Mouse (Mus musculus) midbrain, postnatal 0 days (tissue): ENCODE measurements at regions not wholly inside any gene's neighbourhood (a gene's known extent, or its start where the extent isn't known, plus 50 kb on each side); places are given as distances from the start of the nearest gene placed in this dataset.

Experiments
- ATAC-seq: fragments of 200-750 bp; cut with Nextera tagmentation; 2 replicates; pipeline ENCODE4 v1.8.0; 2017; ENCODE audit warnings: moderate number of reproducible peaks, mild to moderate bottlenecking, moderate TSS enrichment, moderate library complexity; ENCODE audit not compliant: low FRiP score
- DNase-seq: peaks from one replicate; pipeline ENCODE4 v3.0.0-alpha.2; 2015; ENCODE audit warnings: low spot score
- H3K27ac ChIP-seq: fragments of 300-500 bp; sonication (generic); 2 replicates; pipeline ENCODE4 v1.5.1; 2014; ENCODE audit warnings: low read depth, mild to moderate bottlenecking, low read length, mixed read lengths
- H3K27me3 ChIP-seq: fragments of 300-500 bp; sonication (generic); 2 replicates; pipeline ENCODE4 v1.6.1; 2014; ENCODE audit warnings: low read length, control low read depth, mixed read lengths; ENCODE audit not compliant: insufficient read depth
- H3K36me3 ChIP-seq: fragments of 300-500 bp; sonication (generic); 2 replicates; pipeline ENCODE4 v1.6.1; 2014; ENCODE audit warnings: low read length, control low read depth, mixed read lengths; ENCODE audit not compliant: insufficient read depth
- H3K4me1 ChIP-seq: fragments of 300-500 bp; sonication (generic); 2 replicates; pipeline ENCODE4 v1.6.1; 2014; ENCODE audit warnings: mild to moderate bottlenecking, control low read depth, antibody characterized with exemption, low read length, mixed read lengths; ENCODE audit not compliant: insufficient read depth
- H3K4me2 ChIP-seq: fragments of 300-500 bp; sonication (generic); 2 replicates; pipeline ENCODE4 v1.6.1; 2014; ENCODE audit warnings: low read depth, mild to moderate bottlenecking, low read length, mixed read lengths; ENCODE audit not compliant: poor library complexity, severe bottlenecking
- H3K4me3 ChIP-seq: fragments of 300-500 bp; sonication (generic); 2 replicates; pipeline ENCODE4 v1.5.1; 2014; ENCODE audit warnings: low read depth, mild to moderate bottlenecking, low read length, moderate library complexity
- H3K9ac ChIP-seq: fragments of 300-500 bp; sonication (generic); replicated peaks from 2 replicates; pipeline ENCODE4 v1.6.1; 2014; ENCODE audit warnings: mild to moderate bottlenecking, low read length, moderate library complexity, mixed read lengths; ENCODE audit not compliant: poor library complexity, severe bottlenecking
- H3K9me3 ChIP-seq: fragments of 300-500 bp; sonication (generic); 2 replicates; pipeline ENCODE4 v1.6.1; 2016; ENCODE audit warnings: low read length, control low read depth
- CTCF ChIP-seq: IDR thresholded peaks from 2 replicates; pipeline ENCODE4 v1.5.1; 2016; ENCODE audit warnings: antibody characterized with exemption, mild to moderate bottlenecking
- WGBS: fragments of 180-500 bp; shearing (Covaris S2); extraction: QIAGEN DNeasy Blood & Tissue Kit; methylation state at CpG from one replicate; pipeline ENCODE4 v1.1.7; 2014; 5-methylcytosine and 5-hydroxymethylcytosine counted together

DNA sequence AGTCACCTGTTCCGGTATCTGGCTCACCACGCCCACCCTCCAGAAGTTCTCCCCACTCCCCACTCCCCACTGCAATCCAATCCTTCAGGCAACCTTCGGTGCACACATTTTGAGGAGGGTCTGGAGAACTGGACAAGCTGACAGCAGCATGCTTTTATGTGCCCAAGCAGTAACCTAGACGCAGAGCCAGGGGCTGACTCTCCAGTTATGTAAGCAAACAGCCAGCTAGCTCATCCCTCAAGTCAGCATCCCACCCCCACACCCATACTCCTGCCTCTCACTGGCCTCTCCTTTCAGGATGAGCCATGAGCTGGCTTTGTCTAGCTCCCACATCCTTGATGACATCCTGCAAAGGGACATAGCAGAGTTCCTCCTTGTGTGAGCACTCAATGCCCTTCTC, 142.8 kb upstream of the Cadm1 start:
- WGBS: 68% methylated on average over 4 of the region's 4 CpGs
- Histone ChIP-seq H3K4me1 (no peaks in the 10 kb centered on the region), H3K4me2 (no peak overlapping the region), H3K36me3 (no peaks in the 10 kb centered on the region), H3K9me3 (no peaks in the 10 kb centered on the region), H3K27ac (no peak overlapping the region), H3K4me3 (no peak overlapping the region), H3K27me3 (no peaks in the 10 kb centered on the region), H3K9ac (no peak overlapping the region)
- ATAC-seq: no peak
- DNase-seq: no peak
- TF ChIP-seq CTCF: no peak

DNA sequence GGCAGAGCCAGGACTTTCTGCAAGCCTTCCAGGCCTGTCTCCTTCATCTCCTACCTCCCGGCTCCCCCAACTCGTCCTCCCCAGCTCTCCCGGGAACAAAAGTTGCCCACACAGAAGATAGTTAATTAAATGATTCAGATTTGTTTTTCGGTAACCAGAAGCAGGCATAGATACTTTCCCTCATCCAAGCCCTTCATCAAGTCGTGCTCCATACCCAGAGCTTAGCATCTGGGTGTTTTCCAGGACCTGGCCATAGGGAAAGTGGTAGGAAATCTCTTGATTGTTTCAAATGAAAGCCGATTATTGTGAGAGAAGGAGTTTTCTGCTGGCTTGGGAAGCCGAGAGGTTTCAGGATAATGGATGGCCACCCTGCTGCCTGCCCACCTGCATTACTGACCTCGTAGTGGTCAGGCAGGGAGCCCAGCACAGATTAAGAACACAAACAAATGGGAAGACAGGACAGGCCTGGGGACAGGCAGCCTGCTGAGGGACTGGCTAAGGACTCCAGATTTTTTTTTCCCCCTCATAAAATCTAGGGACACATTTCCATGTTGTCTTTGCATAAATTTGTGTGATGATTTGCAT, 142.2 kb upstream of the Cadm1 start:
- no peak for DNase-seq
- ATAC-seq: no peak
- Histone ChIP-seq H3K4me1 (no peaks in the 10 kb centered on the region), H3K27me3 (no peaks in the 10 kb centered on the region), H3K9me3 (no peaks in the 10 kb centered on the region), H3K4me2 (no peak overlapping the region), H3K27ac (no peak overlapping the region), H3K4me3 (no peak overlapping the region), H3K9ac (no peak overlapping the region), H3K36me3 (no peaks in the 10 kb centered on the region)
- WGBS: 37% methylated on average over 8 of the region's 8 CpGs
- no peak for TF ChIP-seq CTCF

DNA sequence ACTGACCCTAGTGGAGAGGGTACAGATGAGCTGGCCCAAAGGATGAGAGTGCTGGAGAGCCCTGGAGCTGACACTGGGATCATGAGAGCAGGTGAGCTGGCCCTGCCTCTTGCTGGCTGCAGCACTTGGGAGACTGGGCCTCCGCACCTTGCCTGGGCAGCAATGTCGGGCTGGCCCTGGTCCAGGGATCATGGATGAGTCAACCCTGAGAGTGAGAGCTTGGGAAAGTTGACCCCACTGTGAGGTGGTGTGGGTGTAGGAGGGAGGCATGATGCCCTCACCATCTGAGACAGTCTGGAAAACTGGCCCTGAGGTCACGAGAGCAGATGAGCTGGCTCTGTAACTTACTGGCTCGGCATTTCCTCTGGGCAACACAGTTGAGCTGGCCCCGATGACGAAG, 140.1 kb upstream of the Cadm1 start:
- DNase-seq: no peak
- TF ChIP-seq CTCF: no peak
- H3K9ac ChIP-seq: no peak overlapping the region
- no peak for ATAC-seq
- 95% methylated on average over 6 of the region's 6 CpGs for WGBS
- H3K4me1 ChIP-seq: no peaks in the 10 kb centered on the region
- H3K36me3 ChIP-seq: no peaks in the 10 kb centered on the region
- no peaks in the 10 kb centered on the region for H3K27me3 ChIP-seq
- no peaks in the 10 kb centered on the region for H3K9me3 ChIP-seq
- no peak overlapping the region for H3K27ac ChIP-seq
- H3K4me2 ChIP-seq: no peak overlapping the region
- no peak overlapping the region for H3K4me3 ChIP-seq

DNA sequence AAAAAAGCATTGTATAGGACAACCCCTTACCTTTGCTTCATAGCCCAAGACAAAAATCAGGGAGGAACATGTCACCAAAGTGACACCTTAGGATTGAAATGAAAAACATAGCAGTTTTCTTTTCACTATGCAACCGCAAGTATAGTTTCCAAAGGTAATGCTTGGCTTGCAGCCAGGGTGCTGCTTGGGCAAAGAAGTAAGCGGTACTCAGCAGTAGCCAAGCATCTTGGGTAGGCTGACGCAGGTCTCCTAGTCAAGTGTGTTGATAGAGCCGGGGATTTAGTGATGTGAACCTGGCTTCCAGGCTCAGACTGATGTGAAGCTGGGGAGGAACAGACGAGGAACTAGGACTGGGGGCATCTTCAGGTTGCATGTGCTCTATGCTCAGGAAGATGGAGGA, 138.3 kb upstream of the Cadm1 start:
- WGBS: 84% methylated on average over 5 of the region's 5 CpGs
- ATAC-seq: no peak
- H3K36me3 ChIP-seq: no peaks in the 10 kb centered on the region
- no peak overlapping the region for H3K9ac ChIP-seq
- no peaks in the 10 kb centered on the region for H3K4me1 ChIP-seq
- no peak for DNase-seq
- H3K4me2 ChIP-seq: no peak overlapping the region
- no peaks in the 10 kb centered on the region for H3K9me3 ChIP-seq
- H3K4me3 ChIP-seq: no peak overlapping the region
- TF ChIP-seq CTCF: no peak
- no peaks in the 10 kb centered on the region for H3K27me3 ChIP-seq
- H3K27ac ChIP-seq: no peak overlapping the region

DNA sequence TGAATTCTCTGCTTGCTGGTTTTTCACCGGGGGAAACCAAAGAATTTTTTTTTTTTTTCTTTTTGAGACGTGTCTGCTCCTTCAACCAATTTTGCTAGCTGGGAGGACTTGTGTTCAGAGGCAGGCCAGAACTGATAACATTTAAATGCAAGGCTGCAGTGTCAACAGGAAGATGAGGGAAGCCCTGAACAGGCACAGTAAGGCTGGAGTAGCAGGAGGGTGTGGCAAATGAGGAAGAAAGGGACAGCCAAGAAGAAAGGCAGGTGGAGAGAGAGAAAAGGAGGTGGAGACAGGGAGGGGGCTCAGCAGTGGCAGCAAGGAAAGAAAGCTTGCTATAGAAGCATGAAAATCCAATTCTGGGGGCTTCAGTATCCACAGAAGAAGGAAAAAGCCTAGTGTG, 130.4 kb upstream of the Cadm1 start:
- Histone ChIP-seq H3K36me3 (no peaks in the 10 kb centered on the region), H3K4me3 (no peak overlapping the region), H3K9me3 (no peaks in the 10 kb centered on the region), H3K9ac (no peak overlapping the region), H3K27ac (0 out of 2 replicates have a peak overlapping the region, but pooled peaks have one; percentile 26), H3K27me3 (no peaks in the 10 kb centered on the region; the same call in 1 of the 2 replicates), H3K4me1 (no peaks in the 10 kb centered on the region), H3K4me2 (no peak overlapping the region)
- no peak for TF ChIP-seq CTCF
- WGBS: 11% methylated on average over 2 of the region's 2 CpGs
- ATAC-seq: no peak
- no peak for DNase-seq

DNA sequence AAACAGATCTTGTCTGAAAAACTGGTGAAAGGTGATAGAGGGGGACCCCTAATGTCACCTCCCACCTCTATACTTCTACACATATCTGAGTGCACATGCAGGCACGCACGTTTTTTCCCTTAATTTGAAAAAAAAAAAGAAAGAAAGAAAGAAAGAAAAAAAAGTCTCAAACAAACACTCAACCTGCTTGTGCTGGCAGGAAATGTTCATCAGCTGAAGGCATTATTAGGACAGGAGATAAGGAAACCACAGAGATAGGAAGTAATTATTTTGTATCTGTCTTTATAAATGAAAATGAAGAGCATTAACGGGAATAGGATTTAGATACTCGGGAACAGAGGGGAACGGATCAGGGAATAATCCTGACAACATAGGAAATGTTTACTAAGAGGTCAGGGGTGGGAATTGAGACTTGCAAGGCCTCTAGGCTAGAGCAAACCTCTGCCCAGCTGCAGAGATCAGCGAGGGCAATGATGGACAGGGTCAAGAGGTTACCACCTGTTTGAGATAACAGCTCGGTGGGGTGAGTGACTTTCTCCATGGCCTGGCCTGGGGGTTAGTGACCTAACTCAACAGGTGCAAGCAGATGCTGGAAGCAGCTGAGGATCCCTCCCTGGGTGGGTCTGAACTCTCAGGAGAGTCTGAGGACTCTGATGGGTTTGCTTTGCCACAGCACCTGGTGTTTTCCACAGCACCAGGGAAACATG, 129.7 kb upstream of the Cadm1 start:
- no peak for TF ChIP-seq CTCF
- no peaks in the 10 kb centered on the region; the same call in 1 of the 2 replicates for H3K27me3 ChIP-seq
- DNase-seq (no peak), ATAC-seq (no peak)
- H3K4me2 ChIP-seq: no peak overlapping the region
- H3K9me3 ChIP-seq: no peaks in the 10 kb centered on the region
- no peak overlapping the region for H3K27ac ChIP-seq
- no peaks in the 10 kb centered on the region for H3K36me3 ChIP-seq
- WGBS: 29% methylated on average over 7 of the region's 7 CpGs
- H3K4me1 ChIP-seq: no peaks in the 10 kb centered on the region
- H3K4me3 ChIP-seq: no peak overlapping the region
- H3K9ac ChIP-seq: no peak overlapping the region
